Mouse (Mus musculus) cerebellum, adult 8-10 months (tissue): ENCODE measurements around the gene Ltb.
A peak's percentile ranks its signal among the peaks of the same experiment; 100 is the strongest.

Experiments used
- DNase-seq: peaks from one replicate; pipeline ENCODE4 v3.0.0; 2022

Ltb gene

GRCm38 (mm10) chr17:35193881-35194843, at the start of gene Ltb:
Gene Ltb, plus strand, starts transcription at chr17:35194439.
- DNase-seq: no peak

GRCm38 (mm10) chr17:35146139-35146538, 48.1 kb upstream of the Ltb start:
- DNase-seq: no peak

- no peak for DNase-seq
Measured at GRCm38 (mm10) chr17:35147348-35147747, 46.9 kb upstream of the Ltb start.

DNA sequence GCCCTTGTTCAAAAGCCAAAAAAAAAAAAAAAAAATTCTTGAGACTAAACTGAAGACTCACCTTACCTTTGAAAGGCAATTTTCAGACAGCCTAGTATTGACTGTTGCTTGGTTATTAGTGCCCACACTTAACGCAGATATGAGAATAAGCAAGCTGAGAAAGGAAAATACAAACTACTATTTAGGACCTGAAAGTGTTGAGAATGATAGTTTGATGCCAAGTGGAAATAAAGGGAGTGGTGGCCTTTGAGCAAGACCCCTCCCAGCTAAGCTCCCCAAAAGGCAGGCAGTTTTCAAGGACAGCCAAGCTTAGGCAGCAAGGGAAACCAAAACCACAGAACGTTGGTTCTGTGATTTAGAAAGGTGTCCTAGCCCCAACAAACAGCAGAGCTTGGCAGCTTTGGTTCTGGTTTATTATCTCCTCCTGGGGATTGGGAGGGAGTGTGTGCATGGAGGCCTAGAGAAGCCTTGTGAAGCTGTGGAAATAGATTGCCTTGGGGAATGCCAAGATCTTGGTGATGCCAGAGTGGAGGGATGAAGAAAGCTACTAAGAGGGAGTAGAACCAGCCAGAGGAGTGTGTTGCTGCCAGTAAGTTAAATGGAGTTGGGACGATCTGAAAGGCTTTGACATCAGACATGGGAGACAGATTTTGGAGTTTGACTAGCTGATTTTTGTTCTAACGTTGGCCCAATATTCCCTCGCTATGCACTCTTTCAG, 46.2 kb upstream of the Ltb start:
- DNase-seq: no peak

DNA sequence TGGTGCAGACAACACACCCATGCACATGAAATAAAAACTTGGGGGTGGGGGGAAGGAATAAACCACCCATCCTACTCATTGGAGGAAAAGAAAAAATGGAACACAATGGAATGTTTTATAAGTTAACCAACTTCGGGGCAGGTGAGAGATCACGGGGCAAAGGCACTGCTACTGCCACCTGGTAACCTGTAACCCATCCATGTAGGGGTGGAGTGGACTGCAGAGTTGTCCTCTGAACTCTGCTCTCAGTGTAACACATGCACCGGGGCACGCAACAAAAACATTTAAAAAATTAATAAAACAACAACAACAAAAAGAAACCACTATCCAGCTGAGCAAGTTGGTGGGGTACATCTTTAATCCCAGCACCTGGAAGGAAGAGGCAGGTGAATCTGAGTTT, 42.1 kb upstream of the Ltb start:
- DNase-seq: no peak

- DNase-seq: no peak
Measured at GRCm38 (mm10) chr17:35153077-35153476, 41.2 kb upstream of the Ltb start.

DNA sequence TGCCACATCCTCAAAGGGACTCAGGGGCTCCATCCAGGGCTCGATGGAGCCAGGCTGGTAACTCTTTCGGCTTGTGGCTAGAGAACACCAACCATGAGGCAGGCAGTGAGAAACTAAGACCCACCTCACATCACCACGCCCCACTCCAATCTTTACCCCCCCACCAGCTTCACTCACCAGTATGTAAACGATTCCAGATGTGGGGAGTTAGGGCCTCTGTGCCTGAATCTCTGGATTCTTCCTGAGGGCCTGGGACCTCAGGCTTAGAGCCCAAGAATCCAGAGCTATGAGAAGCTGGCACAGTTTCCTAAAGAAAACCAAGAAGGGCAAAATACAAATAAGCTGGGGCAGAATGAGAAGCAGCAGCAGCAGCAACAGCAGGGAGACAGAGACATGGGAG, 40.3 kb upstream of the Ltb start:
- DNase-seq: no peak

- DNase-seq: no peak
Measured at GRCm38 (mm10) chr17:35154616-35155015, 39.6 kb upstream of the Ltb start.

- DNase-seq: no peak
Measured at GRCm38 (mm10) chr17:35155451-35155850, 38.8 kb upstream of the Ltb start.

DNA sequence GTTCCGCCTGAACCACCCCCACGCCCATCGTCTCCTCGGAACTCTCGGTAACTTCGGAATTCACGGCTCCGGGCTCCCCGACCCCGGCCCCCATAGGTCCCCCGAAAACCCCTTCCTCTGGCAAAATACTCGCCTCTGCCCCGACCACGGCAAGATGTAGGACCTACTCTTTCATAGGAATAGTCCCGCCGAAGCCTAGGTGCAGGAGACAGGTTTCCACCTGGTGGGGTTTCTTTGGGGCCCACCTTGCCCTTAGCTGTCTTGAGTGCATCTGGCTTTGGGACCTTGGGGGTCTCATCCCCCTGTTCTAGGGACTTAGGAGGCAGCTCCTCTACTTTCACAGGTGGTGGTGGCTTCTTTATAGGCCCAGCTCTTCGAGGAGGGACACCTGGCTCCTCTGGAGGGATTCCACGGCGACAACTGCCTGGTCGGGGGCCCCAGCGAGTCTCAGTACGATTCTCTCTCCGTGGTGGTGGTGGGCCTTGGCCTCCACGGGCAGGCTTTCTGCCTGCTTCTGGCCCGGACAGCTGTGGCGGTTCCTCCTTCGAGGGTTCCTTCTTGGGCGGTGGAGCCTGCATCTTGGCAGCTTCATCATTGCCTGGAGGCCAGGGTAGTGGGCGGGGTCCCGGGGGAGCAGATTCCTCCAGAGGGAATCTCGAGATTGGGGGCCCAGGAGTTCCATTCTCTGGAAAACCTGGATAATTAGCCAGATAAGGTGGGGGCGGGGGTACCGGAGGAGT, 37.6 kb upstream of the Ltb start:
- DNase-seq: no peak

GRCm38 (mm10) chr17:35157254-35157653, 37.0 kb upstream of the Ltb start:
- DNase-seq: no peak

DNA sequence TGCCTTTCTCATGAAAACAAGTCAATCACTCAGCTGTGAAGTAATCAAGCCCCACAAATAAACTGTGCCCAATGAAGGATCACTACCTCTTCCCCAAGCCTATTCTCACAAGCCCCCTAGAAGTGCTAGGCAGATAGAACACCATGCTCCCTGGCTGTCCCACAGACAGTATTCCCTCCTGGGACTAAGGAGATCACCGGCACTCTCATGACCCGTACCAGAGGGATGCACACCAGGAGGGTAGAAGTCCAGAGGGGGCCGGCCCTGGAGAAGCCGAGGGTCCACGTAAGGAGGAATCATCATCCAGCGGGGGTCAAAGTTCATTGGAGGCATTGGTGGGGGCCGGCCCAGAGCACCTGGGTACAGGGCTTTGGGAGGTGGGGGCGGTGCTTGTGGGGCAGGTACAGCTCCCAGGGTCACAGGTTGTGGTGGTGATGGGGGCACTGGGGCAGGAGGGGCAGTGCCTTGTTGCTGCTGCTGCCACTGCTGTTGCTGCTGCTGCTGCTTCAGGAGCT, 36.5 kb upstream of the Ltb start:
- no peak for DNase-seq

GRCm38 (mm10) chr17:35158850-35159593, 35.2 kb upstream of the Ltb start:
- no peak for DNase-seq

DNA sequence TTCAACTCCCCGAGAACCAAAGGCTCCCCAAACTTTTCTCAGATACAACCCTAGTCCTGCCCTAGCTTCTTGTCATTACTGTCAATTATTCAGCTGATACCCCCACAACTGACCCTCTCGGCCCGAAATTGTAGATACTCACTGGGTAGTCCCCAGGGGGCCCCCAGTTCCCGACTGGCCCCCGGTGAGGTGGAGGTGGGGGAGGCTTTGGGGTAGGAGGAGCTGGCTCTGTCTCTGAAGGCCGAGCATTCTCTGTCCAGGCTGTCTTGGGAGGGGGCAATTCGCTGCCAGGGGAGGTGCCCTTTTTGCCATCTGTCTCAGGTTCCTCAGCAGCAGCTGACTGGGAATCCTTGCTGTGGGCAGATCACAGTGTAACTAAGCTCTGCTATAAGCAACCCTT, 34.6 kb upstream of the Ltb start:
- DNase-seq: peak; percentile 15

DNA sequence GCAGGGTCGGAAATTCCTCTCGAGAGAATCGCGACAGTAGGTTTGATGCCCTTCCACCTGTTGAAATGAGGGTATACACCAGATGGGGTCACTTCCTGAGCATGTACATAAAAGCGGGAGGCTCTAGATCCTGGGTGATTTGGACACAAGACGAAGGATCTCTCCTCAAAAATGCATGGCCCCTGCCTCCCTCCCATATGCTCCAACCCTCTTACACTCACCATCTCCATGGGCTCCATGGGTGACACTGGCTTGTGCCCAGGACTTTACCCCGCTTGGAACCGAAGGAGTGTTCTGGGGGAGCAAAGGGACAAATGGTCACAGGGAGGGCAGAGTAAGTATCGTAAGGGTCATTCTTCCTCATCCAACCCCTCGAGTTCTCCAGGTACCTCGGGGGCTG, 32.8 kb upstream of the Ltb start:
- peak; percentile 28 for DNase-seq

DNA sequence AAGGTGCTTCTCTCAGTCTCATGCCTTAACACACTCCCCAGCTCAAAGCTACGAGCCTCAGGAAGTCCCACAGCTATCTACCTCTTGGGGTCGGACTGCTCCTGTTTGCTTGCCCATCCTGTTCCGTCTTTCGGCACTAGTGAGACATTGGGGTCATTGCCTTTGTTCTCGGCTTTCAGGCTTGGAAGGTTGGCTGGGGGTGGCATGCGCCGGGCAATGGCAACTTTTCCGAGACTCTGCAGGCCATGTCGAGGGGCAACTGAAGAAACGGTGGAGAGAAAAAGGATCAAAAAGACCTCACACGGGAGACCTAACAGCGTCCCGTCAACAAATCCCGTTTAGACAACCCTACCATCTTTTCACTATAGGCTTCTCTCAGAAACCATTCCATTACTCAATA, 32.1 kb upstream of the Ltb start:
- DNase-seq: peak; percentile 20

GRCm38 (mm10) chr17:35162730-35163129, 31.5 kb upstream of the Ltb start:
- DNase-seq: peak; percentile 41

DNA sequence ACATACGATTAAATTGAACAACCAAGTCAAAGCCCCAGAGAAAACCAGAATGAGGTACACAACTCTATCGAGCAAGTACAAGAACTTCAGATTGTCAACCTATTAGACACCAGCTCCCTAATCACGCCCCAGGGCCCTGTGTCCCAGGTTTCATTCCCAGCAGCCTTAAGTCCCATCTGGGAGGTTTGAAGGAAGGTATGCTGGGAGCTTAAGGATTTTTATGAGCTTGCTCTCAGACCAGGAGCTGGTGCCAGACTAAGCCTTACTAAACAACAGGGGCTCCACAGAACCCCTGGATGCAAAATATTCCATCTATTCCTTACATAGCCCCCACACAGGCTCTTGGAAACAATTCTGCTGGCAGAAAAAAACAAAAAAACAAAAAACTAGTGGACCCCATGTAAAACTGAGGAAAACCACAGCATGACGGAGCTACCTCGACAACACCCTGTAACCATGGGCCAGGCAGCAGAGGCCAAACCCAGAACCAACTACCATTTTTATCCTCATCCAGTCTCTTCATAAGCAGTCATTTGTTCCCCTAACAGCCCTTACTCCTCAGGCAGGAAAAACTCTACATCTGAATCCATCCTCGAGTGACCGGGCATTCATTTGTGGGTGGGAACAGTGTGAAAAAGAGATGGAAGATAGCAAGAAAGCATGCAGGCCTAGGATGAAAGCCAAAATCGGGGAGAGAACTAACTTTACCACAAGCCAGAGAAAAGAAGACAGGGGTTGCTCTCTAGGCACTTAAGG, 30.7 kb upstream of the Ltb start:
- peak; percentile 38 for DNase-seq

GRCm38 (mm10) chr17:35164218-35164567, 30.0 kb upstream of the Ltb start:
- DNase-seq: no peak

DNA sequence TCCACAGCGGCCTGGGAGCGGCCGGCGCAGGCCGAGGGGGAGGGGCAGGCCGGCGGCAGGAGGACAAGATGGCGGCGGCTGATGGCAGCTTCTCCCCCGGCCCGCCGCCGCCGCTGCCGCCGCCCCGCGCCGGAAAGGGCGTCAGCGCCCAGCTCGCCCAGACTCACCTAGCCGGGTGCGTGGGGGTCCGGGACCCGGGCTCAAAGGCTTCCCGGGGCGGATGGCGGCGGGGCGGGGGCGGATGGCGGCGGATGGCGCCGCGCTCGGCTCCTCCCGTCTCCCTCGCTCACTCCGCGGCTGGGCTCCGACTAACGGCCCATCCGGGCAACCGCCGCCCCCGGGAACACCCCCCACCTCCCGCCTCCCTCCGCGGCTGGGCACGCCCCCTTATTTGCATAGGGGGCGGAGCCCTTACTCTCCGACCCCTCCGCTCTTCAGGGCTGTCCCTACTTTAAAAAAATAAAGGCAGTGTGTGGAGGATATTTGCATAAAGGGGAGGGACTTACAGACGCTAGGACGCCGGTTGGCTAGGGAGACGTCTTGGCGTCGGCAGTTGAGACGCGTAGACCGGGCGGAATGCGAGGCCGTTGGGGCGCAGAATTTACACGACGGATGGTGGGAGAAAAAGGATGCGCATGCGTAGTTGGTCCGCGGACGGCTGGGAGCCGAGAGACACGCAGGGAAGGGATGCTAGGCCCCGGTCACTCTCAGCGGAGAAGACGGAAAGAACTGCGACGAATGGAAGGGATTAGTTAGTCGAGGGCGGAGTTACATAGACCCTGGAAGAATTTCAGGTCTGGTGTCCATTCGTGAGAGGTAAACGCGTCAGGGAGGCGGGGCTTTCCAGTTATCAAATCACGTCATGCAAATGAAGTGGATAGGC, 29.4 kb upstream of the Ltb start, which contains the start of gene Prrc2a:
Prrc2a (minus strand) TSS at position 330 of the 883 bp plus-strand sequence.
- DNase-seq: peak; percentile 99
